Comparison of ENCODE assay signal across 9 mouse cellular contexts in the genomic region with DNA sequence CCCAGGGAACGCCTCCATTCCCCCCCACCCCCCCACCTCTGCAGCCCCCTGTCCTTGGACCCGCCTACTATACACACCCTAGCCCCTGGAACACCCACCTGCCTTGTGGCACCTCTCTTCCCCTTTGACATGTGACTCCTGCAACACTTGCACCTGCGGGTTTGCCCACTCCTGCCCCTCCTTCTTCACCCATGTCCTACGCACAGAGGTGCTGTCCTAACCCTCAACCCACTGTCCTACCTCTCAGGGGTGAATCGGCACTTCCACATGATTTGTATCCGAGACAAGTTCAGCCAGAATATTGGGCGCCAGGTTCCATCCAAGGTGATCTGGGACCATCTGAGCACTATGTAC. TPM values are rescaled to one million over a fixed set of nuclear protein-coding genes. Genes with fewer than 3 reads are reported as not detected.
DNase-seq lines count a peak whose midpoint lies in the region; ATAC-seq and TF ChIP-seq lines count a peak whose summit lies in the region.
"Had no signal": no experiment of that assay in that cellular context is flagged by ENCODE, and none has a peak within 500 bp of the region (broad histone marks: within the 10 kb centered on the region; RNA-seq: fewer than 3 reads in every experiment).

No protein-coding gene starts in this region.

- H3K4me1 ChIP-seq in heart, embryonic 11.5 days (ENCODE audit: control insufficient read depth, insufficient read depth, low read length), result peaks cover 8% of the 10 kb centered on the region
- H3K4me1 ChIP-seq in bone marrow macrophage, adult 2 months (ENCODE audit: control insufficient read depth, insufficient read depth, low read length), result peaks cover 25% of the 10 kb centered on the region
- peaks cover 17% of the 10 kb centered on the region for H3K4me1 ChIP-seq in hindbrain, embryonic 16.5 days (ENCODE audit: control insufficient read depth, insufficient read depth, low read depth, low read length)

- H3K9me3 ChIP-seq in heart, embryonic 11.5 days (replicated peaks; ENCODE audit: control insufficient read depth, low read length), result no peaks in the 10 kb centered on the region
- H3K9me3 ChIP-seq in hindbrain, embryonic 16.5 days (ENCODE audit: control insufficient read depth, low read length), result no peaks in the 10 kb centered on the region

- H3K36me3 ChIP-seq in heart, embryonic 11.5 days (ENCODE audit: control insufficient read depth, insufficient read depth, low read length), result peaks cover 11% of the 10 kb centered on the region; the same call in 1 of the 2 replicates
- H3K36me3 ChIP-seq in hindbrain, embryonic 16.5 days (ENCODE audit: control insufficient read depth, insufficient read depth, low read length), result peaks cover 11% of the 10 kb centered on the region

- peaks cover 4% of the 10 kb centered on the region; the same call in 1 of the 2 replicates for H3K27me3 ChIP-seq in heart, embryonic 11.5 days (ENCODE audit: control insufficient read depth, insufficient read depth, low read length)
- no peaks in the 10 kb centered on the region for H3K27me3 ChIP-seq in hindbrain, embryonic 16.5 days (replicated peaks; ENCODE audit: control insufficient read depth, insufficient read depth, low read length)

- intact Hi-C loops in heart, postnatal 36 days (cut with DNase I), result loop anchor here (5.0 kb wide), 1 partner anchor 194 kb away; the partner anchor contains the start of gene Bhlhe23
- intact Hi-C loops in left cerebral cortex, postnatal 4 days (cut with DNase I), result loop anchor here (10.0 kb wide), 2 partner anchors 162 to 192 kb away; partner anchors contain the start of gene Bhlhe23

- peak overlapping the region; percentile 90 for H3K9ac ChIP-seq in heart, embryonic 11.5 days (ENCODE audit: low read depth, low read length)
- peak overlapping the region; percentile 98 for H3K9ac ChIP-seq in hindbrain, embryonic 16.5 days (ENCODE audit: low read depth, low read length)

- peak overlapping the region; percentile 85 for H3K4me2 ChIP-seq in heart, embryonic 11.5 days
- peak overlapping the region; percentile 68 for H3K4me2 ChIP-seq in hindbrain, embryonic 16.5 days (ENCODE audit: low read length)

- peak; percentile 19; the same call in 1 of the 2 replicates for ATAC-seq in heart, embryonic 11.5 days (replicated peaks; ENCODE audit: insufficient number of reproducible peaks, low FRiP score, low TSS enrichment)
- ATAC-seq in hindbrain, embryonic 16.5 days, result peak; percentile 25
- ATAC-seq in megakaryocyte, adult 5-6 weeks (ENCODE audit: poor library complexity, severe bottlenecking), result 0 out of 2 replicates have a peak, but pooled peaks have one; percentile 17

- H3K27ac ChIP-seq in heart, embryonic 11.5 days (ENCODE audit: low read depth, low read length), result peak overlapping the region; percentile 6; the same call in 1 of the 2 replicates
- H3K27ac ChIP-seq in bone marrow macrophage, adult 2 months (ENCODE audit: insufficient read depth, low read depth, low read length), result no peak overlapping the region
- H3K27ac ChIP-seq in hindbrain, embryonic 16.5 days (ENCODE audit: low read depth, low read length), result no peak overlapping the region; the same call in 1 of the 2 replicates

- no peak for TF ChIP-seq POLR2A in bone marrow macrophage, adult 2 months (IDR thresholded peaks at IDR 0.05; ENCODE audit: borderline replicate concordance, low read depth, low read length)

- DNase-seq in heart, postnatal 36 days, result no peak
- DNase-seq in left cerebral cortex, postnatal 4 days, result no peak
- no peak for DNase-seq in left cerebral cortex, adult 18-20 months (ENCODE audit: low spot score in 2 of 2)
- DNase-seq in gastrocnemius, postnatal 25 days, result no peak

- H3K4me3 ChIP-seq in heart, embryonic 11.5 days (ENCODE audit: low read depth, low read length), result peak overlapping the region; percentile 75
- H3K4me3 ChIP-seq in bone marrow macrophage, adult 2 months (ENCODE audit: insufficient read depth, low read length), result peak overlapping the region; percentile 92
- H3K4me3 ChIP-seq in hindbrain, embryonic 16.5 days (ENCODE audit: low read length), result peak overlapping the region; percentile 85

- no peak for TF ChIP-seq CTCF in bone marrow macrophage, adult 2 months (IDR thresholded peaks at IDR 0.05; ENCODE audit: low read depth, low read length)

- 37% methylated on average over 6 of the region's 7 CpGs for WGBS in heart, embryonic 11.5 days (ENCODE audit: insufficient replicate concordance)
- 30% methylated on average over 7 of the region's 7 CpGs for WGBS in hindbrain, embryonic 16.5 days

RNA-seq across cellular contexts. Expression of gene Mrgbp, which starts 2.0 kb away (rescaled TPM):
- polyA plus RNA-seq in heart, embryonic 11.5 days (2014; fragmentation: Nextera tagmentation; extraction: Ambion mirVana), result 23.1 and 23.9 TPM in 2 replicates
- 10 to 100 TPM; 13.1 to 13.7 TPM for total RNA-seq in heart, postnatal 36 days (2021)
- 13.8 and 15.0 TPM in 2 replicates for polyA plus RNA-seq in bone marrow macrophage, adult 2 months (2012; ENCODE audit: insufficient read depth, insufficient read length, missing spikeins)
- polyA plus RNA-seq in hindbrain, embryonic 16.5 days (2015; fragmentation: Nextera tagmentation; extraction: Ambion mirVana), result 36.8 and 38.1 TPM in 2 replicates
- 20.2 and 30.8 TPM in 2 replicates for total RNA-seq in megakaryocyte, adult 5-6 weeks (2015)
- 21.8 and 23.2 TPM in 2 replicates for total RNA-seq in megakaryocyte, adult 5-6 weeks (2017)
- 10 to 100 TPM; 25.9 to 28.9 TPM for total RNA-seq in left cerebral cortex, postnatal 4 days (2021)
- total RNA-seq in left cerebral cortex, adult 18-20 months (2021), result 10 to 100 TPM; 19.2 to 19.4 TPM
- total RNA-seq in gastrocnemius, postnatal 25 days (2021), result 1 to 10 TPM; 4.1 to 4.5 TPM

RNA-seq across cellular contexts. Expression of gene Ogfr, which starts 5.9 kb away (rescaled TPM):
- polyA plus RNA-seq in heart, embryonic 11.5 days (2014; fragmentation: Nextera tagmentation; extraction: Ambion mirVana), result 68.2 and 70.7 TPM in 2 replicates
- total RNA-seq in heart, postnatal 36 days (2021), result 10 to 100 TPM; 35.1 to 39.6 TPM
- polyA plus RNA-seq in bone marrow macrophage, adult 2 months (2012; ENCODE audit: insufficient read depth, insufficient read length, missing spikeins), result 75.4 and 76.8 TPM in 2 replicates
- polyA plus RNA-seq in hindbrain, embryonic 16.5 days (2015; fragmentation: Nextera tagmentation; extraction: Ambion mirVana), result 82.2 and 83.4 TPM in 2 replicates
- total RNA-seq in megakaryocyte, adult 5-6 weeks (2015), result 37.3 and 42.7 TPM in 2 replicates
- 62.2 and 64.9 TPM in 2 replicates for total RNA-seq in megakaryocyte, adult 5-6 weeks (2017)
- 10 to 100 TPM; 76.3 to 79.2 TPM for total RNA-seq in left cerebral cortex, postnatal 4 days (2021)
- total RNA-seq in left cerebral cortex, adult 18-20 months (2021), result 10 to 100 TPM; 31.2 to 33.7 TPM
- 10 to 100 TPM; 20.0 to 23.6 TPM for total RNA-seq in gastrocnemius, postnatal 25 days (2021)

RNA-seq across cellular contexts. Expression of gene Col9a3, which starts 14.5 kb away (rescaled TPM):
- 24.5 and 25.0 TPM in 2 replicates for polyA plus RNA-seq in heart, embryonic 11.5 days (2014; fragmentation: Nextera tagmentation; extraction: Ambion mirVana)
- under 1 TPM in 1 of 2 experiments, not detected in 1; 0.47 TPM for total RNA-seq in heart, postnatal 36 days (2021)
- 0.28 and 1.8 TPM in 2 replicates for polyA plus RNA-seq in bone marrow macrophage, adult 2 months (2012; ENCODE audit: insufficient read depth, insufficient read length, missing spikeins)
- 92.8 and 93.2 TPM in 2 replicates for polyA plus RNA-seq in hindbrain, embryonic 16.5 days (2015; fragmentation: Nextera tagmentation; extraction: Ambion mirVana)
- total RNA-seq in megakaryocyte, adult 5-6 weeks (2015), result 0.62 and 1.3 TPM in 2 replicates
- total RNA-seq in megakaryocyte, adult 5-6 weeks (2017), result 0.16 and 0.51 TPM in 2 replicates
- 10 to 100 TPM; 22.5 to 22.6 TPM for total RNA-seq in left cerebral cortex, postnatal 4 days (2021)
- total RNA-seq in left cerebral cortex, adult 18-20 months (2021), result 1 to 10 TPM; 3.5 to 4.4 TPM
- total RNA-seq in gastrocnemius, postnatal 25 days (2021), result under 1 TPM; 0.16 to 0.59 TPM

RNA-seq across cellular contexts. Expression of gene Tcfl5, which starts 59.4 kb away (rescaled TPM):
- 0.07 and 0.32 TPM in 2 replicates for polyA plus RNA-seq in heart, embryonic 11.5 days (2014; fragmentation: Nextera tagmentation; extraction: Ambion mirVana)
- under 1 TPM in 1 of 2 experiments, not detected in 1; 0.25 TPM for total RNA-seq in heart, postnatal 36 days (2021)
- polyA plus RNA-seq in bone marrow macrophage, adult 2 months (2012; ENCODE audit: insufficient read depth, insufficient read length, missing spikeins), result not detected in 2 replicates
- 0.31 and 0.50 TPM in 2 replicates for polyA plus RNA-seq in hindbrain, embryonic 16.5 days (2015; fragmentation: Nextera tagmentation; extraction: Ambion mirVana)
- not detected in 2 replicates for total RNA-seq in megakaryocyte, adult 5-6 weeks (2015)
- total RNA-seq in megakaryocyte, adult 5-6 weeks (2017), result not detected in 2 replicates
- total RNA-seq in left cerebral cortex, postnatal 4 days (2021), result 1 to 10 TPM; 2.7 to 3.7 TPM
- under 1 TPM; 0.30 to 0.37 TPM for total RNA-seq in left cerebral cortex, adult 18-20 months (2021)
- under 1 TPM in 1 of 2 experiments, not detected in 1; 0.18 TPM for total RNA-seq in gastrocnemius, postnatal 25 days (2021)
- total RNA-seq: neutrophil, adult 5-6 weeks had no signal

Comparison
In these comparisons a context has a peak if more than half of its experiments do, and no peak if none do; other contexts are left out.
1. RNA of gene Col9a3, which starts 14.5 kb away (total RNA-seq): 22.5 to 22.6 TPM in left cerebral cortex, postnatal 4 days; 3.5 to 4.4 TPM in left cerebral cortex, adult 18-20 months, 0.16 to 1.3 TPM in megakaryocyte, adult 5-6 weeks, 0.16 to 0.59 TPM in gastrocnemius, postnatal 25 days and 0.47 TPM in heart, postnatal 36 days; every median in the first group is over 4 times any median in the second.
2. Peak in every context shown above with its lines, with median percentiles within 50 percentile points of each other: ATAC-seq and H3K4me3 ChIP-seq.